Mouse (Mus musculus) G1E (cell line): ENCODE data around the gene Pcsk2.

Experiments
- CTCF ChIP-seq: IDR thresholded peaks from 2 replicates; pipeline ENCODE4 v1.5.1; 2012; ENCODE audit warnings: low read depth, low read length, inconsistent platforms, mixed read lengths
- TAL1 ChIP-seq: conservative IDR thresholded peaks from 2 replicates; pipeline ENCODE4 v1.6.1; 2012; ENCODE audit warnings: low read depth, low read length, inconsistent platforms, mixed read lengths

DNA sequence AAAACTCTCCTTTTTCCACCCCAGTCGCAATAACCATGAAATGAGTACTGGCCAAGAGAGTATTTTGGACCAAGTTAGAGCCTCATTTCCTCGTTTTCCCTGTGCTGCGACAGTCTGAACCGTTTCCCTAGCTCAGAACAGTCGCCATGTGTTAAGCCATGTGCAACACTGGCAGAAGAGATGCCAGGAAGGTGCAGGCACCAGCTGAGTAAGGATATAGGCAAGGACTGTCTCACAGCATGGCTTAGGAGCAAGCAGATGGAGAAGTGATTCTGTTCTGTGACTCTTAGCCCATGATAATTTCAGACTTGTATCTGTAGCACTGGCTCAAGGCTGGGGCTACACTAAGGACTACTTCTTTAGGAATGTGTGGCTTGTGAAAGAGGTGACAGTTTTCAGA, 155.2 kb downstream of the Pcsk2 start:
- TF ChIP-seq TAL1 (no peak), CTCF (no peak)
